Comparison of ENCODE assay signal across 22 mouse cellular contexts in the genomic region with DNA sequence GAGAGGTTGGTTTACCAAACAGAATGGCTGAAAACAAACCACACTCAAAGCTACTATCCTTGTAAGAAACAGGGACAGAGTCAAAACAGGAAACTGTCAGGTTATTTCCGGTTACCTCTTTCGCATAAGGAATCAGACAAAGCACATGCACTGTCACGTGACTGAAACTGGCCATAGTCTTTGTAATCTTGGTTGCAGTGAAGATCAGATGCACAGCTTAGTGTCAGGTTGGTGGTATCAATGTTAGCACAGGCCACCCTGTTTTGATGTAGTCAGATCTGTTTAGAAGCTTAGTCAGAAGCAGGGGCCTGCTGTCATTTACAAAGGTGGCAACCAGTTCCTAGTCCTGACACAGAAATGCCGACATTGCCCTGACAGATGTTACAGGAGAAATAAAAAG. TPM values are rescaled to one million over a fixed set of nuclear protein-coding genes. Genes with fewer than 3 reads are reported as not detected.
DNase-seq lines count a peak whose midpoint lies in the region; ATAC-seq and TF ChIP-seq lines count a peak whose summit lies in the region.
"Had no signal": no experiment of that assay in that cellular context is flagged by ENCODE, and none has a peak within 500 bp of the region (broad histone marks: within the 10 kb centered on the region; RNA-seq: fewer than 3 reads in every experiment).

No protein-coding gene starts in this region.

- peak; percentile 23 to 62; a peak in 3 of 4 replicates for TF ChIP-seq EP300 in MEL (IDR thresholded peaks at IDR 0.05; ENCODE audit: low read depth in 1 of 2, low read length in 2 of 2)

- no peaks in the 10 kb centered on the region for H3K27me3 ChIP-seq in heart, embryonic 12.5 days (replicated peaks)
- H3K27me3 ChIP-seq in MEL (ENCODE audit: control insufficient read depth in 1 of 2, insufficient read depth in 2 of 2, low read length in 2 of 2), result no peaks in the 10 kb centered on the region
- H3K27me3 ChIP-seq: embryonic facial prominence, embryonic 15.5 days; forebrain, embryonic 15.5 days; neural tube, embryonic 15.5 days had no signal

- TF ChIP-seq POLR2A in MEL (IDR thresholded peaks at IDR 0.05; ENCODE audit: control insufficient read depth in 1 of 2, insufficient read depth in 1 of 2, low read depth in 1 of 2, low read length in 2 of 2, poor library complexity in 1 of 2), result no peak

- TF ChIP-seq RAD21 in MEL (IDR thresholded peaks at IDR 0.05; ENCODE audit: low read depth, low read length), result no peak

- DNase-seq in heart, adult 11 months, result peak; percentile 65
- peak; percentile 7 for DNase-seq in A20 (ENCODE audit: low read depth, low spot score)
- peak; percentile 78 for DNase-seq in MEL (ENCODE audit: low read depth, low spot score)
- peak; percentile 35 for DNase-seq in naive thymus-derived CD4-positive, alpha-beta T cell, adult 2 months (ENCODE audit: low read depth)
- DNase-seq in lung, adult 18-20 months, result no peak
- DNase-seq in frontal cortex, adult 2 months (ENCODE audit: extremely low spot score in 1 of 2, low spot score in 1 of 2), result no peak
- DNase-seq: adrenal gland, postnatal 14 days; cerebellum, adult 8-10 months; gastrocnemius, postnatal 36 days; kidney, adult 2 months; lung, postnatal 10 days; thymus, postnatal 14 days had no signal

- no peaks in the 10 kb centered on the region for H3K79me2 ChIP-seq in MEL (ENCODE audit: control insufficient read depth, insufficient read depth, low read length, poor library complexity)

- H3K9ac ChIP-seq in heart, embryonic 12.5 days, result no peak overlapping the region
- H3K9ac ChIP-seq in MEL (ENCODE audit: control insufficient read depth, low read depth, low read length, poor library complexity, severe bottlenecking), result peak overlapping the region; percentile 16; the same call in 1 of the 2 replicates
- H3K9ac ChIP-seq: embryonic facial prominence, embryonic 15.5 days; forebrain, embryonic 15.5 days; neural tube, embryonic 15.5 days had no signal

- H3K27ac ChIP-seq in heart, embryonic 12.5 days (ENCODE audit: poor library complexity, severe bottlenecking), result no peak overlapping the region
- peak overlapping the region; percentile 56 for H3K27ac ChIP-seq in MEL (ENCODE audit: control insufficient read depth, low read depth, low read length)
- H3K27ac ChIP-seq: embryonic facial prominence, embryonic 15.5 days; forebrain, embryonic 15.5 days; kidney, postnatal 0 days; limb, embryonic 10.5 days; neural tube, embryonic 15.5 days had no signal

- H3K4me1 ChIP-seq in heart, embryonic 12.5 days (replicated peaks), result peaks cover 9% of the 10 kb centered on the region; the same call in 1 of the 2 replicates
- H3K4me1 ChIP-seq in MEL (ENCODE audit: control insufficient read depth in 1 of 2, insufficient read depth in 2 of 2, low read length in 2 of 2), result peaks cover 36 to 45% of the 10 kb centered on the region in 2 experiments
- H3K4me1 ChIP-seq: embryonic facial prominence, embryonic 15.5 days; forebrain, embryonic 15.5 days had no signal

- H3K4me2 ChIP-seq in heart, embryonic 12.5 days, result no peak overlapping the region
- H3K4me2 ChIP-seq: embryonic facial prominence, embryonic 15.5 days; forebrain, embryonic 15.5 days; midbrain, embryonic 11.5 days; neural tube, embryonic 15.5 days had no signal

- no peak overlapping the region for H3K4me3 ChIP-seq in heart, embryonic 12.5 days
- no peak overlapping the region for H3K4me3 ChIP-seq in MEL (ENCODE audit: control insufficient read depth in 1 of 2, insufficient read depth in 1 of 2, low read depth in 2 of 2, low read length in 2 of 2)
- H3K4me3 ChIP-seq: embryonic facial prominence, embryonic 15.5 days; forebrain, embryonic 15.5 days; limb, embryonic 10.5 days; neural tube, embryonic 15.5 days had no signal

- ATAC-seq in heart, embryonic 12.5 days (ENCODE audit: insufficient number of reproducible peaks, low FRiP score), result no peak
- ATAC-seq: forebrain, embryonic 15.5 days; hindbrain, embryonic 16.5 days had no signal

- TF ChIP-seq CTCF in MEL (IDR thresholded peaks at IDR 0.05 in 2 of 3, conservative IDR thresholded peaks at IDR 0.05 in 1 of 3; ENCODE audit: control insufficient read depth in 1 of 3, insufficient read depth in 1 of 3, low read depth in 2 of 3, low read length in 3 of 3, poor library complexity in 1 of 3, severe bottlenecking in 1 of 3), result no peak

- 72% methylated on average over 4 of the region's 4 CpGs for WGBS in heart, embryonic 12.5 days

- no peaks in the 10 kb centered on the region for H3K36me3 ChIP-seq in heart, embryonic 12.5 days
- peaks cover 0 to 43% of the 10 kb centered on the region in 2 experiments; a peak in 2 of 4 replicates for H3K36me3 ChIP-seq in MEL (ENCODE audit: control insufficient read depth in 1 of 2, insufficient read depth in 2 of 2, low read length in 2 of 2)
- H3K36me3 ChIP-seq: embryonic facial prominence, embryonic 15.5 days; forebrain, embryonic 15.5 days; limb, embryonic 10.5 days; neural tube, embryonic 15.5 days had no signal

- H3K9me3 ChIP-seq in heart, embryonic 12.5 days (replicated peaks), result no peaks in the 10 kb centered on the region
- H3K9me3 ChIP-seq in MEL (replicated peaks; ENCODE audit: insufficient read depth, low read length), result no peaks in the 10 kb centered on the region
- H3K9me3 ChIP-seq: embryonic facial prominence, embryonic 15.5 days; forebrain, embryonic 15.5 days; limb, embryonic 10.5 days; neural tube, embryonic 15.5 days had no signal

TF ChIP-seq in MEL, 35 proteins besides CTCF, POLR2A, EP300 and RAD21:
- peak; percentile 74 for TF ChIP-seq TAL1 (IDR thresholded peaks at IDR 0.05; ENCODE audit: low read length)
- peak; percentile 92 for TF ChIP-seq MAX (IDR thresholded peaks at IDR 0.05; ENCODE audit: low read length)
- TF ChIP-seq MYC (IDR thresholded peaks at IDR 0.05; ENCODE audit: low read depth, low read length), result peak; percentile 64; the same call in 1 of the 2 replicates
- no peak for TF ChIP-seq ZNF384 (IDR thresholded peaks at IDR 0.05; ENCODE audit: low read depth, low read length)
- TF ChIP-seq HCFC1 (IDR thresholded peaks at IDR 0.05; ENCODE audit: low read depth, low read length), result peak; percentile 29; the same call in 1 of the 2 replicates
- peak; percentile 86 for TF ChIP-seq BHLHE40 (IDR thresholded peaks at IDR 0.05; ENCODE audit: borderline replicate concordance, low read depth, low read length)
- no peak for TF ChIP-seq RCOR1 (IDR thresholded peaks at IDR 0.05; ENCODE audit: low read depth, low read length)
- TF ChIP-seq USF2 (IDR thresholded peaks at IDR 0.05; ENCODE audit: borderline replicate concordance in 1 of 2, insufficient read depth in 1 of 2, low read depth in 1 of 2, low read length in 2 of 2), result peak; percentile 64 to 80
- no peak for TF ChIP-seq UBTF (IDR thresholded peaks at IDR 0.05; ENCODE audit: borderline replicate concordance, insufficient read depth, low read depth, low read length)
- TF ChIP-seq MXI1 (IDR thresholded peaks at IDR 0.05; ENCODE audit: low read depth, low read length), result peak; percentile 29; the same call in 1 of the 2 replicates
- TF ChIP-seq ETS1 (IDR thresholded peaks at IDR 0.05; ENCODE audit: low read depth, low read length), result peak; percentile 63
- TF ChIP-seq TCF12 (IDR thresholded peaks at IDR 0.05; ENCODE audit: low read depth, low read length), result peak; percentile 62
- TF ChIP-seq ZMIZ1 (IDR thresholded peaks at IDR 0.05; ENCODE audit: low read depth, low read length), result no peak
- TF ChIP-seq GATA1 (IDR thresholded peaks at IDR 0.05; ENCODE audit: low read depth, low read length), result peak; percentile 61
- no peak for TF ChIP-seq MEF2A (IDR thresholded peaks at IDR 0.05; ENCODE audit: extremely low read depth, insufficient replicate concordance, low read depth, low read length, poor library complexity, severe bottlenecking)
- no peak for TF ChIP-seq MYB (IDR thresholded peaks at IDR 0.05; ENCODE audit: low read depth, low read length)
- no peak for TF ChIP-seq ELF1 (IDR thresholded peaks at IDR 0.05; ENCODE audit: low read depth, low read length)
- TF ChIP-seq USF1 (IDR thresholded peaks at IDR 0.05; ENCODE audit: low read depth, low read length), result peak; percentile 94
- no peak for TF ChIP-seq POLR2AphosphoS2 (IDR thresholded peaks at IDR 0.05; ENCODE audit: low read length)
- TF ChIP-seq SMC3 (IDR thresholded peaks at IDR 0.05; ENCODE audit: low read depth, low read length), result no peak
- TF ChIP-seq SIN3A (IDR thresholded peaks at IDR 0.05; ENCODE audit: low read length), result peak; percentile 65

RNA-seq across cellular contexts. Expression of a gene that starts 51.4 kb away (rescaled TPM):
- polyA plus RNA-seq in heart, embryonic 12.5 days (2016; fragmentation: Nextera tagmentation; extraction: Ambion mirVana), result 0.27 TPM in 1 of 2 replicates, not detected in the other
- not detected in 2 replicates for total RNA-seq in MEL (2012; rRNA removed)
- polyA plus RNA-seq in MEL (2012; ENCODE audit: insufficient read depth in 1 of 2, insufficient read length in 2 of 2, low read depth in 1 of 2, low replicate concordance in 2 of 2, missing spikeins in 1 of 2), result not detected
- polyA plus RNA-seq in frontal cortex, adult 2 months (2012; rRNA removed), result 433 and 468 TPM in 2 replicates
- total RNA-seq: liver, adult 2 months had no signal
- polyA plus RNA-seq: liver, adult 2 months; liver, embryonic 16.5 days had no signal

RNA-seq across cellular contexts. Expression of a gene that starts 56.0 kb away (rescaled TPM):
- polyA plus RNA-seq in heart, embryonic 12.5 days (2016; fragmentation: Nextera tagmentation; extraction: Ambion mirVana), result 12.5 and 15.6 TPM in 2 replicates
- total RNA-seq in MEL (2012; rRNA removed), result 67.5 and 73.4 TPM in 2 replicates
- polyA plus RNA-seq in MEL (2012; ENCODE audit: insufficient read depth in 1 of 2, insufficient read length in 2 of 2, low read depth in 1 of 2, low replicate concordance in 2 of 2, missing spikeins in 1 of 2), result 100 to 1,000 TPM in 1 of 2 experiments, not detected in 1; 187 TPM
- 139 and 148 TPM in 2 replicates for polyA plus RNA-seq in frontal cortex, adult 2 months (2012; rRNA removed)

Comparison
In these comparisons a context has a peak if more than half of its experiments do, and no peak if none do; other contexts are left out.
1. DNase-seq: peak in heart, adult 11 months (single experiment), A20 (single experiment), MEL (single experiment) and naive thymus-derived CD4-positive, alpha-beta T cell, adult 2 months (single experiment); none in lung, adult 18-20 months (0 of 2) and frontal cortex, adult 2 months (0 of 2).
2. RNA of a gene that starts 51.4 kb away (polyA plus RNA-seq): 433 to 468 TPM in frontal cortex, adult 2 months; 0.27 TPM in heart, embryonic 12.5 days and not detected in MEL; every median in the first group is over 100 times any median in the second.